Mouse (Mus musculus) forebrain, embryonic 12.5 days (tissue): ENCODE measurements at regions not wholly inside any gene's neighbourhood (a gene's known extent, or its start where the extent isn't known, plus 50 kb on each side); places are given as distances from the start of the nearest gene placed in this dataset.

Experiments
- ATAC-seq: fragments of 200-750 bp; cut with Nextera tagmentation; 2 replicates; pipeline ENCODE4 v1.8.0; 2017; ENCODE audit warnings: moderate TSS enrichment; ENCODE audit not compliant: low FRiP score
- H3K27ac ChIP-seq: fragments of 300-500 bp; sonication (generic); 2 replicates; pipeline ENCODE4 v1.5.1; 2016; ENCODE audit warnings: mild to moderate bottlenecking
- H3K27me3 ChIP-seq: fragments of 300-500 bp; sonication (generic); 2 replicates; pipeline ENCODE4 v1.6.1; 2016; ENCODE audit warnings: mild to moderate bottlenecking
- H3K36me3 ChIP-seq: fragments of 300-500 bp; sonication (generic); replicated peaks from 2 replicates; pipeline ENCODE4 v1.6.1; 2016; ENCODE audit warnings: mild to moderate bottlenecking
- H3K4me1 ChIP-seq: fragments of 300-500 bp; sonication (generic); 2 replicates; pipeline ENCODE4 v1.6.1; 2016
- H3K4me2 ChIP-seq: fragments of 300-500 bp; sonication (generic); 2 replicates; pipeline ENCODE4 v1.6.1; 2016; ENCODE audit warnings: mild to moderate bottlenecking, moderate library complexity
- H3K4me3 ChIP-seq: fragments of 300-500 bp; sonication (generic); replicated peaks from 2 replicates; pipeline ENCODE4 v1.5.1; 2016; ENCODE audit warnings: mild to moderate bottlenecking
- H3K9ac ChIP-seq: fragments of 300-500 bp; sonication (generic); 2 replicates; pipeline ENCODE4 v1.6.1; 2016; ENCODE audit warnings: mild to moderate bottlenecking
- H3K9me3 ChIP-seq: fragments of 300-500 bp; sonication (generic); 2 replicates; pipeline ENCODE4 v1.6.1; 2016
- WGBS: fragments of 180-500 bp; shearing (Covaris S2); methylation state at CpG from one replicate; pipeline ENCODE4 v1.1.7; 2016; 5-methylcytosine and 5-hydroxymethylcytosine counted together

GRCm38 (mm10) chr11:89856184-89856769, 78.8 kb upstream of the Ankfn1 start:
- Histone ChIP-seq H3K27ac (no peak overlapping the region), H3K27me3 (no peaks in the 10 kb centered on the region; the same call in 1 of the 2 replicates), H3K4me3 (no peak overlapping the region), H3K4me1 (no peaks in the 10 kb centered on the region), H3K9ac (no peak overlapping the region), H3K9me3 (no peaks in the 10 kb centered on the region), H3K36me3 (no peaks in the 10 kb centered on the region), H3K4me2 (no peak overlapping the region)
- 89% methylated on average over 9 of the region's 9 CpGs for WGBS
- ATAC-seq, result no peak

- Histone ChIP-seq H3K27ac (no peak overlapping the region), H3K4me2 (no peak overlapping the region), H3K36me3 (no peaks in the 10 kb centered on the region), H3K4me1 (peaks cover 18% of the 10 kb centered on the region), H3K9me3 (no peaks in the 10 kb centered on the region), H3K9ac (no peak overlapping the region), H3K27me3 (no peaks in the 10 kb centered on the region), H3K4me3 (no peak overlapping the region)
- no peak for ATAC-seq
Observed at GRCm38 (mm10) chr11:89841853-89842252, 64.4 kb upstream of the Ankfn1 start.

- H3K9me3 ChIP-seq, result no peaks in the 10 kb centered on the region
- 31% methylated on average over 6 of the region's 6 CpGs for WGBS
Observed at GRCm38 (mm10) chr11:89839671-89840327, 62.3 kb upstream of the Ankfn1 start.

GRCm38 (mm10) chr11:89837995-89838394, 60.5 kb upstream of the Ankfn1 start:
- H3K9ac ChIP-seq, result no peak overlapping the region
- no peak overlapping the region for H3K4me3 ChIP-seq
- no peak overlapping the region for H3K4me2 ChIP-seq
- no peaks in the 10 kb centered on the region for H3K36me3 ChIP-seq
- H3K27me3 ChIP-seq, result no peaks in the 10 kb centered on the region
- 94% methylated on average over 1 of the region's 1 CpGs for WGBS
- H3K27ac ChIP-seq, result no peak overlapping the region
- no peak for ATAC-seq
- peaks cover 18% of the 10 kb centered on the region for H3K4me1 ChIP-seq
- no peaks in the 10 kb centered on the region for H3K9me3 ChIP-seq

More at GRCm38 (mm10) chr11:89839671-89840327, 62.3 kb upstream of the Ankfn1 start:
- H3K36me3 ChIP-seq, result no peaks in the 10 kb centered on the region
- no peak overlapping the region for H3K4me2 ChIP-seq
- ATAC-seq, result no peak
- no peak overlapping the region for H3K4me3 ChIP-seq
- H3K9ac ChIP-seq, result no peak overlapping the region
- H3K27me3 ChIP-seq, result no peaks in the 10 kb centered on the region
- peaks cover 18% of the 10 kb centered on the region for H3K4me1 ChIP-seq
- no peak overlapping the region for H3K27ac ChIP-seq

- Histone ChIP-seq H3K9me3 (no peaks in the 10 kb centered on the region), H3K4me1 (peaks cover 15% of the 10 kb centered on the region), H3K27me3 (no peaks in the 10 kb centered on the region), H3K27ac (no peak overlapping the region), H3K4me2 (no peak overlapping the region), H3K4me3 (no peak overlapping the region), H3K9ac (no peak overlapping the region), H3K36me3 (no peaks in the 10 kb centered on the region)
- ATAC-seq, result no peak
- WGBS, result 86% methylated on average over 4 of the region's 4 CpGs
Observed at GRCm38 (mm10) chr11:89836897-89837296, 59.4 kb upstream of the Ankfn1 start.

- 84% methylated on average over 4 of the region's 4 CpGs for WGBS
- ATAC-seq, result no peak
- H3K4me3 ChIP-seq, result no peak overlapping the region
- no peak overlapping the region for H3K9ac ChIP-seq
- no peaks in the 10 kb centered on the region for H3K4me1 ChIP-seq
- H3K27ac ChIP-seq, result no peak overlapping the region
- H3K4me2 ChIP-seq, result no peak overlapping the region
- no peaks in the 10 kb centered on the region for H3K27me3 ChIP-seq
- H3K36me3 ChIP-seq, result no peaks in the 10 kb centered on the region
- no peaks in the 10 kb centered on the region for H3K9me3 ChIP-seq
Observed at GRCm38 (mm10) chr11:89834068-89834467, 56.6 kb upstream of the Ankfn1 start.

GRCm38 (mm10) chr11:89831577-89832110, 54.2 kb upstream of the Ankfn1 start:
- ATAC-seq, result no peak
- Histone ChIP-seq H3K27me3 (no peaks in the 10 kb centered on the region), H3K27ac (no peak overlapping the region), H3K36me3 (no peaks in the 10 kb centered on the region), H3K9me3 (no peaks in the 10 kb centered on the region), H3K9ac (no peak overlapping the region), H3K4me1 (no peaks in the 10 kb centered on the region), H3K4me3 (no peak overlapping the region), H3K4me2 (no peak overlapping the region)
- WGBS, result 85% methylated on average over 8 of the region's 8 CpGs
